Mouse (Mus musculus) limb, embryonic 12.5 days (tissue): ENCODE results near the gene Esrrg. TPM values are rescaled to one million over a fixed set of nuclear protein-coding genes. Genes with fewer than 3 reads are reported as not detected.

Experiments used
- ATAC-seq: fragments of 200-750 bp; cut with Nextera tagmentation; 2 replicates; pipeline ENCODE4 v1.8.0; 2017; ENCODE audit warnings: low read depth, moderate TSS enrichment; ENCODE audit not compliant: insufficient number of reproducible peaks, insufficient read depth, low FRiP score, low TSS enrichment
- H3K27ac ChIP-seq: fragments of 300-500 bp; sonication (generic); 2 replicates; pipeline ENCODE4 v1.5.1; 2016; ENCODE audit warnings: mild to moderate bottlenecking, moderate library complexity
- H3K27me3 ChIP-seq: fragments of 300-500 bp; sonication (generic); 2 replicates; pipeline ENCODE4 v1.6.1; 2016; ENCODE audit warnings: mild to moderate bottlenecking, moderate library complexity
- H3K36me3 ChIP-seq: fragments of 300-500 bp; sonication (generic); 2 replicates; pipeline ENCODE4 v1.6.1; 2016; ENCODE audit warnings: mild to moderate bottlenecking, moderate library complexity
- H3K4me1 ChIP-seq: fragments of 300-500 bp; sonication (generic); replicated peaks from 2 replicates; pipeline ENCODE4 v1.6.1; 2016
- H3K4me2 ChIP-seq: fragments of 300-500 bp; sonication (generic); 2 replicates; pipeline ENCODE4 v1.6.1; 2016; ENCODE audit warnings: mild to moderate bottlenecking, moderate library complexity
- H3K4me3 ChIP-seq: fragments of 300-500 bp; sonication (generic); replicated peaks from 2 replicates; pipeline ENCODE4 v1.5.1; 2016; ENCODE audit warnings: mild to moderate bottlenecking
- H3K9ac ChIP-seq: fragments of 300-500 bp; sonication (generic); replicated peaks from 2 replicates; pipeline ENCODE4 v1.6.1; 2016; ENCODE audit warnings: mild to moderate bottlenecking, moderate library complexity
- H3K9me3 ChIP-seq: fragments of 300-500 bp; sonication (generic); 2 replicates; pipeline ENCODE4 v1.6.1; 2016; ENCODE audit warnings: mild to moderate bottlenecking, moderate library complexity
- WGBS: fragments of 180-500 bp; shearing (Covaris S2); methylation state at CpG from one replicate; pipeline ENCODE4 v1.1.7; 2016; 5-methylcytosine and 5-hydroxymethylcytosine counted together
- polyA plus RNA-seq: library from polyadenylated mRNA; unstranded; fragments of >200 nt; fragmentation: Nextera tagmentation; extraction: Ambion mirVana; gene quantifications from 2 replicates; pipeline ENCODE4 v1.2.1, GENCODE M21; 2016

Esrrg gene
- polyA plus RNA-seq, 1 experiment from 2014 or later: 1.9 TPM

DNA sequence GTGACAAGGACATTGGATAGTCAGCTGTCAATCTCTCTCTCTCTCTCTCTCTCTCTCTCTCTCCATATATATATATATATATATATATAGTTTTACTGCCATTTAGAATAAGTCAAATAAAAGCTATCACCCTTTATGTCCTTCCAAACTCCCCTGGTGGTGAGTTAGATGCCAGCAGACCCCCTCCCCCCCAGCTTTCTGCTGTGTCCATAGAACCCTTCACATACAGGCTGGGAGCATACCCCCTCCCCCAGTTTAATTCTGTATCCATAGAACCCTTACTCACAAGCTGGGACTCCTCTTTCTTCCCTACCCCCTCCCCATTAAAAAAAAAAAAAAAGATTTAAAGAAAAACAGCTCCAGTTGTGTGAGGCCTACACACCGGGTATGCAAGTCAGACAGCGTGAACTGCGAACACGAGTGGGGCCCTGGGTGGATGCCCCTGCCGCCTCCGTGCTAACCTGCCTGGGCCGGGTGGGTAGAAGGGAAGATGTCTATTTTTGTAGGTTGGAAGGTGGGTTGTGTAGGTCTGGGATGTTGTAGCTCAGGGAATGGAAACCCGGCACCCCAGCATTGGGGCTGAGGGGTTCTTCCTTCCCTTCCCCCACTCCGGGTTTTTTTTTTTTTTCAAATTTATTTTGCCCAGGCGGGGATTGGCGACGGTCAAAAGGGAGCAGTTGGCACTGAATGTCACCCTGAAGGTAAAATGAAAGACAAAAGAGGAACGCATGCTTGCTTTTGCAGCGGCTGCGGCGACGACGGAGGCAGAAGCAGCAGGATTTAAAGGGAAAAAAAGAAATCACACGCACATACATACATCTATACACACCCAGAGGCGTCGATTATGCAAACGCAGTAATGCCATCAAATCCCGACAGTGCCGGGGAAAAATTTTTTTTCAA is 42.4 kb downstream of the Esrrg start:
- Histone ChIP-seq H3K36me3 (no peaks in the 10 kb centered on the region), H3K9me3 (no peaks in the 10 kb centered on the region), H3K27me3 (peaks cover 20% of the 10 kb centered on the region), H3K4me1 (peaks cover 17% of the 10 kb centered on the region), H3K4me3 (peak overlapping the region; percentile 62), H3K27ac (no peak overlapping the region), H3K9ac (peak overlapping the region; percentile 77), H3K4me2 (peak overlapping the region; percentile 95)
- 14% methylated on average over 24 of the region's 24 CpGs for WGBS
- ATAC-seq: 0 out of 2 replicates have a peak, but pooled peaks have one; percentile 27

DNA sequence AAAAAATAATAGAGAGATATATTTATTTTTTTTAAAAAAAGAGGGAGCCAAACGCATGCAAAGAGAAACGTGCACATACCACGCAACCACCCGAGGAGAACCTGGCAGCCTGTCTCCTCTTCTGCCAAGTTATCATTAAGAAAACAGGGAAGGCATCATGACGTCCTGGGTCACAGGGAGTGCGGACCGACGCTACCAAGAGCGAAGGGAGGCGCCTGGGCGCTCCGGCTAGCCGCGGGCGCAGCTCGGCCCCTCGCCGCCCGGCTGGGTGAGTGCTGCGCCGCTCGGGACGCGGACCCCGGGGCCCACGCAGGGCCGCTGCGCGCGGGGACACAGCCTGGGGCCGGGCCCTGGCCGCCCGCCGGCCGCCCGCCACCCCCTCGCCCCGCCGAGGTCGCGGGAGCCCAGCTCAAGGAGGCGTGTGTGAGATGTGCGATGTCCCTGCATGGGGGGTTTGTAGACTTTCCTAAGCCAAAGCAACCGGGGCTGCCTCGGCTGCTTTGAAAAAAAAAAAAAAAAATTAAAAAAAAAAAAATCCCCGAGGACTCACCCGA is 43.2 kb downstream of the Esrrg start:
- Histone ChIP-seq H3K9ac (peak overlapping the region; percentile 77), H3K9me3 (no peaks in the 10 kb centered on the region), H3K4me1 (peaks cover 17% of the 10 kb centered on the region), H3K4me2 (peak overlapping the region; percentile 95), H3K27ac (no peak overlapping the region), H3K36me3 (no peaks in the 10 kb centered on the region), H3K27me3 (peaks cover 20% of the 10 kb centered on the region), H3K4me3 (peak overlapping the region; percentile 62)
- WGBS: under 1% methylated on average over 47 of the region's 47 CpGs
- peak; percentile 60; the same call in 1 of the 2 replicates for ATAC-seq

DNA sequence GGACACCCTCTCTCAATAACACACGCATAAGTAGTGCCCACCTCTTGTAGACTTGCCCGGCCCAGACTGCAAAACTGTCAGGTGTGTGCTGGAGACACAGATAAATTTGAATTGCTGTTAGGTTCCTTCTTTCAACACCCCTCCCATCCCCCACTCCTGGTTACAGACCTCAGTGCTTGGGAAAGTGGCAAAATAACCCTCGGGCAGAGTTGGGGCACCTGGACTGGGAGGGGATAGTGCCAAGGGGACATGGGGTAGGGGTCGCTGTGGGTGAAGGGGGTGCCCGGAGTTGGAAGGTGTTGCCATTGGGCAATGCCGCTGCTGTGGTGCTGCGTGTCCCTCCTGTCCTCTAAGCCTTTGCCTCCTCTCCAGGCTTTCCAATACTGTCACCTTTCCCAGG is 43.9 kb downstream of the Esrrg start:
- WGBS: 5% methylated on average over 7 of the region's 7 CpGs
- Histone ChIP-seq H3K36me3 (no peaks in the 10 kb centered on the region), H3K4me1 (peaks cover 17% of the 10 kb centered on the region), H3K4me3 (peak overlapping the region; percentile 62), H3K4me2 (peak overlapping the region; percentile 95), H3K27me3 (peaks cover 20% of the 10 kb centered on the region), H3K9me3 (no peaks in the 10 kb centered on the region), H3K9ac (no peak overlapping the region), H3K27ac (no peak overlapping the region)
- ATAC-seq: no peak

DNA sequence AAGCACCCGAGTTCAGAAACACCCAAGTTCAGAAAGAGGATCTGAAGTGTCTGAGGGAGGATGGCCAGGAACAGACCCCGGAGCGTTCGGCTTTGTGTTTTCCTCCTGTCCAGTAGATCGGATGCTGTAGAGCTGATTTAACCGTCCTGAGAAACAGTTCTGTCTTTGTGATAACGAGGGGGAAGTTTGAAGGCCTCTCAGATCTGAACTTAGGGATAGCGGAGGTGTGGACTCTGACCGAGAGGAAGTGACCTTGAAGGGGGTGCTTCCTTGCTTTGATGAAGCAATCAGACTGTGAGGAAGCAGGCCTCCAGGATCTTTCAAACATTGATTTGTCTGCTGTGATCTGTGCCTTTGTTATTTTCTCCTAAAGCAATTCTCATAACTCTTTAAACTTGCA is 44.8 kb downstream of the Esrrg start:
- 36% methylated on average over 9 of the region's 9 CpGs for WGBS
- H3K9ac ChIP-seq: no peak overlapping the region
- H3K4me1 ChIP-seq: peaks cover 17% of the 10 kb centered on the region
- H3K4me2 ChIP-seq: no peak overlapping the region
- no peak for ATAC-seq
- H3K9me3 ChIP-seq: no peaks in the 10 kb centered on the region
- peaks cover 20% of the 10 kb centered on the region for H3K27me3 ChIP-seq
- H3K27ac ChIP-seq: no peak overlapping the region
- H3K36me3 ChIP-seq: no peaks in the 10 kb centered on the region
- no peak overlapping the region for H3K4me3 ChIP-seq

DNA sequence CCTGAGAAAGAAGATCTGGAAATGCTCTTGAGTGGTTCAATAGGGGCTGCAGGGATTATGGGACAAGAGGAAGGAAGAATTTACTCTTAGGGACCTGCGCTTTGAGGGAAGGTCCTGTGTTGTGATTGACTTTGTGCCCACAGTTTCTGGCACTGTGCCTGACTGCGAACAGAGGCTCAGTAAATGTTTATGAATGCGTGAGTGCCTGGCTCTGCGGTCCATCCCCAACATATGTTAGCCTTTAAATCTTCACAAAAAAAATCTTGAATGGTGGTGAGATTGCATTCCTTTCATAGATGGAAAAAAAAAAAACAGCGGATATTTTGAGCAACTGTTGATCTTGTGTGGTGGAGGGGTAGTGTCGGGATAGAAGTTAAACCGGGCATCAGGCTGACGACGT is 52.4 kb downstream of the Esrrg start:
- Histone ChIP-seq H3K9me3 (no peaks in the 10 kb centered on the region), H3K36me3 (no peaks in the 10 kb centered on the region), H3K4me3 (no peak overlapping the region), H3K9ac (no peak overlapping the region), H3K4me2 (no peak overlapping the region), H3K27ac (no peak overlapping the region), H3K27me3 (no peaks in the 10 kb centered on the region), H3K4me1 (peaks cover 38% of the 10 kb centered on the region)
- no peak for ATAC-seq
- 62% methylated on average over 9 of the region's 9 CpGs for WGBS

DNA sequence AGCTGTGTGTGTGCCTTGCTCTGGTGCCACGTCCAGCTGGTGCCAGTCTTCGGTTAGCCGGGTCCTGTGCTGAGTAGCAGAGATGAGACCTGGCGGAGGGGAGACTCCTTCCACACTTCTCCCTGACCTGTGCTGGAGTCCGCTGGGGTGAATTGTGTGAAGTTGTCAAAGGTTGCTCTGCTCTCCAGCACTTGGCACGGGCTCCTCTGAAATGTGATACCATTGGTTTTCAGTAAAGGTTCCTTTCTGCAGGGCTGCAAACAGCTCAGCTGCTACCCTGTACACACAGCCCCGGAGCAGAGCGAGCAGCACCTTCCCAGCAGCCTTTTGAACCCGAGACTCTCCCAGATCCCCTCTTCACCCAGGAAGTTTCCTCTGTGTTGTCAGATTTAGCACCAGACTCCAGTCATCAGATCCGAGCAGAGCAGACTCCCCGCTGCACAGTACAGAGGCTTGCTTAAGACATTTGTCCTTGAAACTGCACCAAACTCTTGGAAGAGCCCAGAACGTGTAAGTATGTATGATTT is 53.6 kb downstream of the Esrrg start:
- peak; percentile 44 for ATAC-seq
- Histone ChIP-seq H3K27ac (peak overlapping the region; percentile 74), H3K4me2 (peak overlapping the region; percentile 50), H3K36me3 (no peaks in the 10 kb centered on the region), H3K9me3 (no peaks in the 10 kb centered on the region), H3K4me3 (peak overlapping the region; percentile 16; the same call in 1 of the 2 replicates), H3K9ac (no peak overlapping the region), H3K4me1 (peaks cover 38% of the 10 kb centered on the region), H3K27me3 (no peaks in the 10 kb centered on the region)
- 13% methylated on average over 12 of the region's 12 CpGs for WGBS

DNA sequence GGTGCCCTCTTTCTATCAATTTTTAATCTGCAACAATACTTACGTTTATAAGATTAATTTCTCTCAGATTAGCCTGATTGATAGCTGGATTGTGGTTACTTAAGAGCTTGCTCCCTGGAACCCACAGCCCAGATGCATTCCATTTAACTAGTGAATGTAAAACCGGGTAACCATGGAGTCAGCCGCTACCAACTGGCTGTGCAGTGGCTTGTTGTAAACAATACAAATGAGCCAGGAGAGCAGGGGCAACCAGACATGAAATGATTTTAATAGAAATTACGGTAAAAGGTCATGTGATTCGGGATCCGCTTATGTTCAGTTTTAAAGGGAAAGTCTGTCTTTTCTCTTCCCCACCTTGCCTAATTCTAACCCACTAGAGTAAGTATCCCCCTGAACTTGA is 54.8 kb downstream of the Esrrg start:
- ATAC-seq: no peak

DNA sequence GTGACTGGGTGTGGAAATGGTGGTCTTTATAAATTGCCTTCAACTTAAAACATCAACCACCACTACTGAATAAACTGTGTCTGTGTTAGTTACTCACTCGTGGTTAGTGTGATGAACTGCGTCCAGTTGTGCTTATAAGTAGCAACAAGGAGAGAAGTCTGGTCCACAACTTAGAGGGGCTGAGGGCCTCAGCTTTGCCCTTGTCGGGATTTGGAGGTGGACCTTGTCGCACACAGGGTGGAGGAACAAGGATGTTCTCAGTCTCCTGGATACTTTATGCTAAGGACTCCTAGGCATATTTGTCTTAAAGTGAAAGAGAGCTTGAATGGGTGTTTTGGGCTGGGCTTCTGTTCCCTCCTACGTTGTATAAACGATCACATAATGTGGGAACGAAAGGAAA is 55.7 kb downstream of the Esrrg start:
- Histone ChIP-seq H3K9me3 (no peaks in the 10 kb centered on the region), H3K9ac (no peak overlapping the region), H3K4me1 (peaks cover 38% of the 10 kb centered on the region), H3K36me3 (no peaks in the 10 kb centered on the region), H3K4me2 (no peak overlapping the region), H3K4me3 (no peak overlapping the region), H3K27me3 (no peaks in the 10 kb centered on the region), H3K27ac (no peak overlapping the region)
- no peak for ATAC-seq
- 83% methylated on average over 7 of the region's 7 CpGs for WGBS

More for the DNA sequence above, 54.8 kb downstream of the Esrrg start:
- Histone ChIP-seq H3K36me3 (no peaks in the 10 kb centered on the region), H3K27ac (no peak overlapping the region), H3K9me3 (no peaks in the 10 kb centered on the region), H3K4me1 (peaks cover 38% of the 10 kb centered on the region), H3K9ac (no peak overlapping the region), H3K4me2 (0 out of 2 replicates have a peak overlapping the region, but pooled peaks have one; percentile 50), H3K27me3 (no peaks in the 10 kb centered on the region), H3K4me3 (no peak overlapping the region)
- 34% methylated on average over 6 of the region's 6 CpGs for WGBS

DNA sequence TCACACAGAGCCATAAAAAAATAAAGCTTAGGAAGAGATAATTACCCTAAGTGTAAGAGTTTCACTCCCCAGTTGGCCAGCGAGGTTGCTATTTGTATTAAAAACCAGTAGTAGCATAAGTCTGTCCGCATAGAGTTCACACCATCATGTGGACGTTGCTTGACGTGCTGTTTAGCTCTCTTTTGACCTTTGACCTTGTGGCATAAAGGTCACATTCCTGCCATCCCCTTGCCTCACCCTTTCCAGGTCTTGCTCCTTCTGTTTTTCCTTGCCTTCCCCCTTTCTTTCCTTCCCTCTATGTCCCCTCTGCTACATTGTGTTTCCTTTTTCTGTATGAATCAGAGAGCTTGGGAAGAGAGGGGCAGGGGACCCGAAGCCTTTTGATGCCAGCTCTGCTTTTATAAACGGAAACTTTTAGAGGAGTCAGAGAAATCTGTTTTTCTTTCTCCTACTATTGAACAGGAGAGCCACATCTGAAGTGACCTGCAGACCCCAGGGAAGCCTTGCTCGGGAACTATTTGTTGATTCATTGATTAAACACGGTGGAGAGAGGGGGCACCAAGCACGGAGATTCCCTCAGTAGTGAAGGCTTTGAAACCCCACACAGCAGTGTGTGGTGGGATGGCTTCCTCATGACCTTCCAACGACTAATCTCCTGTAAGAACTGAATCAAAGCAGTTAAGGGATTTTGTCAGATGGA is 57.5 kb downstream of the Esrrg start:
- H3K4me2 ChIP-seq: no peak overlapping the region
- H3K36me3 ChIP-seq: no peaks in the 10 kb centered on the region
- H3K27ac ChIP-seq: no peak overlapping the region
- peaks cover 31% of the 10 kb centered on the region for H3K4me1 ChIP-seq
- H3K9ac ChIP-seq: no peak overlapping the region
- no peak overlapping the region for H3K4me3 ChIP-seq
- no peaks in the 10 kb centered on the region for H3K27me3 ChIP-seq
- WGBS: 40% methylated on average over 10 of the region's 10 CpGs
- H3K9me3 ChIP-seq: no peaks in the 10 kb centered on the region
- no peak for ATAC-seq

DNA sequence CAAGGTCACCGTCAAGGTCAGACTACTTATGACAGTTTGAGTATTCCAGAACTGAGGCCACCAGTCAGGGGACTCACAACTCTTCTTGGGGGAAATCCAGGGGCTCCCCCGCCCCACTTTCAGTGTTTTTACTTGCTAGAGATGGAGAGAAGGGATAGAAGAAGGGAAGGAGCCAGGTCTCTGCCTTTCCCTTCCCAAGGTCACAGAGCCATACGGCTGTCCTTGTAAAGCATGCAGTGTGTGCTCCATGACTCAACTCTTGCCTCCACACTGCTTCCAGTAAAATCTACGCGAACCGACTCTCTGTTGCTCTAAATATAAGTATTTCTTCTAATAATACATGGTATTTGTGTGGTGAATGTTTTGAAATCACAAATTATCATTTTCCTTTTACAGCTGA is 61.2 kb downstream of the Esrrg start:
- Histone ChIP-seq H3K4me3 (no peak overlapping the region), H3K27ac (no peak overlapping the region), H3K36me3 (no peaks in the 10 kb centered on the region), H3K9ac (no peak overlapping the region), H3K4me1 (peaks cover 19% of the 10 kb centered on the region), H3K27me3 (no peaks in the 10 kb centered on the region), H3K4me2 (no peak overlapping the region), H3K9me3 (no peaks in the 10 kb centered on the region)
- WGBS: 88% methylated on average over 6 of the region's 6 CpGs
- ATAC-seq: no peak

DNA sequence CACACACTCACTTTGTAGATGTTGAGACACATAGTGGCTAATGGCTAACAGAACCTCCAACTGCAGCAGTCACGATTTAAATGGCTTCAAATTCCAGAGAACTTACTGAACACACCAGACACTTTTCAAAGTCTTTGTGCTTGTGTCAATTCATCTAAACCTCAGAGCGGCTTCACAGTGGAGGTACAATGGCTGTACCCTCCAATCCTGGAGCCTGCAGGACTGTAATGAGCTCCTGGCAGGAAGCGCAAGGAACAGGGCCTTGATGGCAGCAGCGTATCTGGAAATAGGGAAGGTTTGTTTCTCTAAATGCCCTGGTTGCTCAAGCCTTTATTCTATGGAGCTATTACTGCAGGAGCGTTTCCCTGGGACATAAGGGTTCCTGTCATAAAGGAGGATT is 63.9 kb downstream of the Esrrg start:
- Histone ChIP-seq H3K9me3 (no peaks in the 10 kb centered on the region), H3K36me3 (no peaks in the 10 kb centered on the region), H3K27me3 (no peaks in the 10 kb centered on the region), H3K27ac (no peak overlapping the region), H3K4me3 (no peak overlapping the region), H3K9ac (no peak overlapping the region), H3K4me1 (peaks cover 37% of the 10 kb centered on the region), H3K4me2 (no peak overlapping the region)
- WGBS: 37% methylated on average over 5 of the region's 5 CpGs
- ATAC-seq: no peak
